Mouse (Mus musculus) heart, postnatal 0 days (tissue): Measurements from ENCODE around the gene Fgfr2. TPM values are rescaled to one million over a fixed set of nuclear protein-coding genes. Genes with fewer than 3 reads are reported as not detected.

Experiments used
- ATAC-seq: fragments of 200-750 bp; cut with Nextera tagmentation; 2 replicates; pipeline ENCODE4 v1.8.0; 2017; ENCODE audit warnings: low read depth, moderate number of reproducible peaks, moderate library complexity; ENCODE audit not compliant: insufficient read depth
- DNase-seq: peaks from one replicate; pipeline ENCODE4 v3.0.0-alpha.2; 2016; ENCODE audit warnings: low spot score
- H3K27ac ChIP-seq: fragments of 300-500 bp; sonication (generic); 2 replicates; pipeline ENCODE4 v1.5.1; 2014; ENCODE audit warnings: low read depth, mild to moderate bottlenecking
- H3K27me3 ChIP-seq: fragments of 300-500 bp; sonication (generic); 2 replicates; pipeline ENCODE4 v1.6.1; 2014; ENCODE audit warnings: low read length, mixed read lengths; ENCODE audit not compliant: control insufficient read depth, insufficient read depth
- H3K36me3 ChIP-seq: fragments of 300-500 bp; sonication (generic); replicated peaks from 2 replicates; pipeline ENCODE4 v1.6.1; 2014; ENCODE audit warnings: low read length, mixed read lengths; ENCODE audit not compliant: control insufficient read depth, insufficient read depth
- H3K4me1 ChIP-seq: fragments of 300-500 bp; sonication (generic); 2 replicates; pipeline ENCODE4 v1.6.1; 2014; ENCODE audit warnings: antibody characterized with exemption; ENCODE audit not compliant: control insufficient read depth, insufficient read depth
- H3K4me2 ChIP-seq: fragments of 300-500 bp; sonication (generic); 2 replicates; pipeline ENCODE4 v1.6.1; 2014; ENCODE audit warnings: low read depth, mild to moderate bottlenecking, low read length, moderate library complexity
- H3K4me3 ChIP-seq: fragments of 300-500 bp; sonication (generic); 2 replicates; pipeline ENCODE4 v1.5.1; 2014; ENCODE audit warnings: low read depth, low read length
- H3K9ac ChIP-seq: fragments of 300-500 bp; sonication (generic); replicated peaks from 2 replicates; pipeline ENCODE4 v1.6.1; 2014; ENCODE audit warnings: low read depth, low read length, mixed read lengths
- H3K9me3 ChIP-seq: fragments of 300-500 bp; sonication (generic); replicated peaks from 2 replicates; pipeline ENCODE4 v1.6.1; 2016; ENCODE audit warnings: low read length; ENCODE audit not compliant: control insufficient read depth
- CTCF ChIP-seq: IDR thresholded peaks from 2 replicates; pipeline ENCODE4 v1.5.1; 2016; ENCODE audit warnings: antibody characterized with exemption, control low read depth, low read depth
- EP300 ChIP-seq: IDR thresholded peaks from 2 replicates; pipeline ENCODE4 v1.6.1; 2016; ENCODE audit warnings: antibody characterized with exemption, low read depth
- WGBS: fragments of 180-500 bp; shearing (Covaris S2); extraction: QIAGEN DNeasy Blood & Tissue Kit; methylation state at CpG from one replicate; pipeline ENCODE4 v1.1.7; 2014; 5-methylcytosine and 5-hydroxymethylcytosine counted together
- polyA plus RNA-seq: library from polyadenylated mRNA; unstranded; fragments of >200 nt; fragmentation: Nextera tagmentation; extraction: Ambion mirVana; gene quantifications from 2 replicates; pipeline ENCODE4 v1.2.1, GENCODE M21; 2015
- total RNA-seq: library from RNA; depleted of rRNA; stranded (reverse); fragments of >200 nt; gene quantifications from 2 replicates; pipeline ENCODE4 v1.2.3, GENCODE M21; 2014; ENCODE audit warnings: low replicate concordance

Fgfr2 gene
- total and polyA plus RNA-seq, 2 experiments from 2014 or later, result 3.8 to 11.5 TPM

GRCm38 (mm10) chr7:131970255-131970654, 1152.9 kb downstream of the Fgfr2 start:
- Histone ChIP-seq H3K9me3 (no peaks in the 10 kb centered on the region), H3K4me3 (no peak overlapping the region), H3K9ac (no peak overlapping the region), H3K27ac (no peak overlapping the region), H3K4me2 (no peak overlapping the region), H3K4me1 (no peaks in the 10 kb centered on the region), H3K36me3 (no peaks in the 10 kb centered on the region), H3K27me3 (peaks cover 33% of the 10 kb centered on the region)
- WGBS, result 23% methylated on average over 3 of the region's 3 CpGs
- no peak for ATAC-seq
- no peak for DNase-seq
- TF ChIP-seq EP300 (no peak), CTCF (no peak)

GRCm38 (mm10) chr7:131966916-131967494, 1156.1 kb downstream of the Fgfr2 start:
- 7% methylated on average over 57 of the region's 57 CpGs for WGBS
- Histone ChIP-seq H3K4me2 (no peak overlapping the region), H3K36me3 (no peaks in the 10 kb centered on the region), H3K4me3 (no peak overlapping the region), H3K9me3 (no peaks in the 10 kb centered on the region), H3K27ac (no peak overlapping the region), H3K27me3 (peaks cover 35% of the 10 kb centered on the region), H3K4me1 (no peaks in the 10 kb centered on the region), H3K9ac (no peak overlapping the region)
- TF ChIP-seq CTCF (no peak), EP300 (no peak)
- DNase-seq, result no peak
- no peak; the same call in 1 of the 2 replicates for ATAC-seq

- TF ChIP-seq CTCF (no peak), EP300 (no peak)
- DNase-seq (no peak), ATAC-seq (no peak)
- peaks cover 35% of the 10 kb centered on the region for H3K27me3 ChIP-seq
- H3K4me3 ChIP-seq, result no peak within 1 kb of the TSS
- no peak within 1 kb of the TSS for H3K27ac ChIP-seq
- no peaks in the 10 kb centered on the region for H3K4me1 ChIP-seq
- 4% methylated on average over 30 of the region's 32 CpGs for WGBS
- H3K9me3 ChIP-seq, result no peaks in the 10 kb centered on the region
- no peaks in the 10 kb centered on the region for H3K36me3 ChIP-seq
- H3K9ac ChIP-seq, result no peak within 1 kb of the TSS
- no peak within 1 kb of the TSS for H3K4me2 ChIP-seq
Observed at GRCm38 (mm10) chr7:131966023-131966915, 1156.9 kb downstream of the Fgfr2 start, which contains the start of gene Gpr26. TSS of gene Gpr26 (plus strand) at chr7:131966460.

GRCm38 (mm10) chr7:131960551-131960950, 1162.6 kb downstream of the Fgfr2 start:
- TF ChIP-seq CTCF (no peak), EP300 (no peak)
- WGBS, result 25% methylated on average over 6 of the region's 6 CpGs
- Histone ChIP-seq H3K4me2 (no peak overlapping the region), H3K4me3 (no peak overlapping the region), H3K27me3 (peaks cover 5% of the 10 kb centered on the region; the same call in 1 of the 2 replicates), H3K9ac (no peak overlapping the region), H3K4me1 (no peaks in the 10 kb centered on the region), H3K9me3 (no peaks in the 10 kb centered on the region), H3K27ac (no peak overlapping the region), H3K36me3 (no peaks in the 10 kb centered on the region)
- no peak for ATAC-seq
- DNase-seq, result no peak

GRCm38 (mm10) chr7:131958705-131959104, 1164.4 kb downstream of the Fgfr2 start:
- Histone ChIP-seq H3K36me3 (no peaks in the 10 kb centered on the region), H3K4me1 (no peaks in the 10 kb centered on the region), H3K27ac (no peak overlapping the region), H3K4me2 (no peak overlapping the region), H3K4me3 (no peak overlapping the region), H3K27me3 (no peaks in the 10 kb centered on the region), H3K9me3 (no peaks in the 10 kb centered on the region), H3K9ac (no peak overlapping the region)
- no peak for ATAC-seq
- TF ChIP-seq EP300, result no peak
- TF ChIP-seq CTCF, result no peak
- no peak for DNase-seq
- WGBS, result 36% methylated on average over 1 of the region's 1 CpGs
